Mouse (Mus musculus): ENCODE data around the gene Hist1h2ae.
A peak's percentile ranks its signal among the peaks of the same experiment; 100 is the strongest.
"Not testable (repeated sequence)": the region's sequence is repeated elsewhere in the genome, so short reads cannot be mapped to it uniquely, and the experiment has no call there.

Gene Hist1h2ae

DNA sequence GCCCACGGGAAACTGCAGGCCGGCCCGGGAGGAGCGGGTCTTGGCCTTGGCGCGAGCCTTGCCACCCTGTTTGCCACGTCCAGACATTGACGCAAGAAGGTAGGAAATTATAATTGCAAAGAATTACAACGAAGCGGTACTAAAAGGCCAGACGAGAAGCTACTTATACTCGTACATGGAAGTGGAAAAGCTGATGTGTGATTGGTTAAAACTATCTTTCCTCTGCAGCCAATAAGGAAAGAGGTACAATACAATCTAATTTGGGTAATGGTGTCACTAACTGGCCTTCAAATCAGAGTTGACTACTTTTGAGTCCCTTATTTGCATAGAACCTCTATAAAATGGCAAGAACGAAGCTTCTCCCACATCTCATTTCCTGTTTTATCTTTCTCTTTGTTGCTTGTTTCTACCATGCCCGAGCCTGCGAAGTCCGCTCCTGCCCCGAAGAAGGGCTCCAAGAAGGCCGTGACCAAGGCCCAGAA lies at the start of gene Hist1h2ae, which contains the start of gene Hist1h2bg:
Hist1h2ae (minus strand) TSS at position 199 of the 482 bp plus-strand sequence.
Hist1h2bg (plus strand) TSS at position 375 of the 482 bp plus-strand sequence.
- peak; percentile 68 for DNase-seq

DNA sequence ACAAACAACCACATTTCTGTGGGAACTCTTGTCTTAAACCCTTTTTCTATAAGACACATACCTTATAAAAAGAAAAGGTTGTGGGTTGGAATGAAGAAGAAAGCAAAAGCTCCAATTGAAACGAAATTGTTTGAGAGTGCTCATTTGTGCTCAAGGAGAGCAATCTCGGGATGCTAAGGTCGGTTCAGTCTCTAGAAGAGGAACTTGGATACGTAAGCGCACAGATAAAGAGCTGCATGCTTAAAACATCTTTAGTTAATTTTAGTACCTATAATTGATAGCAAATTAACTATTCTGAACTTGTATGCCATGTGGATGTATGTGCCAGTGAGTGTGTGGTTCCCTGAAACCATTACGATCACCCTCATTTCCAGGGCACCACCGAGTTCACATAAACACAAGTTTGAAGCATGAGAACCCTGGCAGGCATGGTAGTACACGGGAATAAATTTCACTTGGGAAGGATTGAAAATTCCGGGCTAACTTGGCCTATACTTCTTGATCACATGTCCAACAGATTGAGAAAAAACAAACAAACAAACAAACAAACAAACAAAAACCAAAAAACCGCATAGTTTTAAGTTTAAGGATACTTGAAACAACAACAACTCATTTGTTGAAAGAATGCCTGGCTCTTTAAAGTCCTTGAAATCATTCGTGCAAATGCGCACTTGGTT lies 49.2 kb upstream of the Hist1h2ae start:
- no peak for DNase-seq

DNA sequence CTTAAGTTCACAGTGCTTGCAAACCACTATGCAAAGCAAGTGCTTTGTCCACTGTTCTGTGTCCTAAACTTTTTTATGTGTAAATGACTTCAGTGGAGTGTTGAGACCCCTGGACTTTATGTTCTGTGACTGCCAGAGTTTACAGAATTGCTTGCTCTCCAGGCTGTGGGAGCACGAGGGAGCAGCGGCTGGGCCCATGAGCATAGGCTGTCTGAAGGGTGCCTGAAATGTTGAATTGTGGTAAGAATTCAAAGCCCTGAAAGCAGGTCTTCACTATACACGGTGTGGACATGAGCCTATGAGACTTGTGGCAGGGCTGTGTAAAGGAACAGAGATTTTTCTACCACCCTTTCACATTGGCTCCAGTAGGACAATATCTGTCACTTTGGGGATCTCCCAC lies 40.6 kb upstream of the Hist1h2ae start:
- DNase-seq, result no peak

DNA sequence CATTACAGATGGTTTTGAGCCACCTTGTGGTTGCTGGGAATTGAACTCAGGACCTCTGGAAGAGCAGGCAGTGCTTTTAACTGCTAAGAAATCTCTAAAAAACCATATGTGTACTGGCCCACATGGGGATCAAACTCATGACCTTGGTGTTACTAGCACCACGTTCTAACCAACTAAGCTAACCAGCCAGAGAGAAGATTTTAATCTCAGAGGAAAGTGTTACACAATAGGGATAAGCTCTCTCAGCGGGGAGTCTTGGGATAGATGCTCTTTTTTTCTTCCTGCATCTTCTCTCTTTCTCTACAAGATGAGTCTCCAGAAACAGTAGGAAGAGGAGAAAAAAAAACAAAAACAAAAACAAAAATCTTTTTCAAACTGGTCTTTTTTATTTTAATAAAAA lies 39.4 kb upstream of the Hist1h2ae start:
- DNase-seq, result no peak

DNA sequence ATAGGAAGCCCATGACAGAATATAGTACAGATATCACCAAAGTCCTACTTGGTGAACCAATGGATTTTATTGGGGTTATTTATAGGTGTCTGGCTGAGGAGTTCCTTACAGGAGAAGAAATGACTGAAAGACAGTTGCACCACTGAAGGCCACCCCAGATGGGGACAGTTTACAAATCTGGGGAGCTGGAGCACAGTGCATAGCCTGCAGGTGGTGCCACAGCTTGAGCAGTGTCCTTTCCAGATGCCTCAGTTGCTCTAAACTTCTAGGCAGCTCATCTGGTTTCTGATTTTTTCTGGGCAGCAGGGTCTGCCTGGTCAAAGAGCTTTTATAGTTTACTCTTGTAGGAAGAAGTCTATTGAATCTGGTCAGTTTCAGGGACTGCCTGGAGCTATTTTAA lies 38.8 kb upstream of the Hist1h2ae start:
- DNase-seq, result no peak

DNA sequence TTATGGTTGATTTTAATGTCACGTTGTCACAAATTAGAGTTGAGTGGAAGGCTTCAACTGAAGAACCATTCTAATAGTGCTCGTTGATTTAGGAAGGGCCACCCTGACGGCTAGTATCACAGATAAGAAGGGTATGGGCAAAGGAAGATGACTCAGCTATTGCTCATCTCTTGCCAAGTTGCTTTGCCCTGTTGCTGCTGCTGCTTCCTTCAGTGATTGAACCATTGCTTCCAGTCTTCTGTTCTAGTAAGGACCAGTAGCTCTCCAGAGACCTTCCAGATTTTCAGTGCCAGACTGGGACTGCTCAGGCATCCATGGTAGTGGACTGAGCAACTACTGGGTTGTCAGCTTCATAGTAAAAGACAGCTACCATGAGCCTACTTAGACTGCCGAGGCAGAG lies 38.2 kb upstream of the Hist1h2ae start:
- no peak for DNase-seq

DNA sequence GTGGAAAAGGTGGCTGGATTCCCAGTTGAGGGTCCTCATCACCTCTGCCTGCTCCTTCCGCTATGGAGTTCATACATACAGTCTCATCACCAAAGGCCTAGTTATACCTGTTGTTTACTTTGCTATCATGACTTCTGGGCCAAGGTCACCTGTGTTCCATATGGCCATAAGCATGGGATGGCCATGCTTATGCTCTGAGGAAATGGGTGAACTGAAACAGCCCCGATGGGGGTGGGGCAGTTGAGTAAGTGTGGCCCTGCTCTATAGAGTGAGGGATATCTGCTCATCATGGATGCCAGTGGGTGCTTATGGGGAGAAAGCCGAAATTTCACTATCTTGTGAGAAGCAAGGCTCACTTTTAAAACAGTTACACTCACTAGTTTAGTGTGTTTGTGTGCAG lies 34.0 kb upstream of the Hist1h2ae start:
- DNase-seq, result no peak

DNA sequence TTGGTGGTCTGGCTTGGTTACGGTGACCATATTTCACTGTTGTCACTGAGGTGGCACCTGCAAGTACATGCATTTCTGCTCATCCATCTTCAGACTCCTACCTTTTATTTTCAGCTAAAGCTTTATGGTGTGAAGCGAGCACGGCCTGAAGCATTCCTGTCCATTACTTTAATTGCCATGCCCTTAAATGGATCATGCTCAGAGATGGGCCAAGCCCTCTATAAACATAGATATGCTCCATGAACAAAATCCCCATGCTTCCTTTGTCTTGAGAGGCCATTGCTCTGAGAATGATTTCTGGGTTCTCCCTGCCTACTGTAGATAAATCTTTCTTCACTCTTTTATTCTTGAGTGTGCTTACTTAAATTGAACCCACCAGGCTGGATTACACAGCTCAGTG lies 33.4 kb upstream of the Hist1h2ae start:
- no peak for DNase-seq

DNA sequence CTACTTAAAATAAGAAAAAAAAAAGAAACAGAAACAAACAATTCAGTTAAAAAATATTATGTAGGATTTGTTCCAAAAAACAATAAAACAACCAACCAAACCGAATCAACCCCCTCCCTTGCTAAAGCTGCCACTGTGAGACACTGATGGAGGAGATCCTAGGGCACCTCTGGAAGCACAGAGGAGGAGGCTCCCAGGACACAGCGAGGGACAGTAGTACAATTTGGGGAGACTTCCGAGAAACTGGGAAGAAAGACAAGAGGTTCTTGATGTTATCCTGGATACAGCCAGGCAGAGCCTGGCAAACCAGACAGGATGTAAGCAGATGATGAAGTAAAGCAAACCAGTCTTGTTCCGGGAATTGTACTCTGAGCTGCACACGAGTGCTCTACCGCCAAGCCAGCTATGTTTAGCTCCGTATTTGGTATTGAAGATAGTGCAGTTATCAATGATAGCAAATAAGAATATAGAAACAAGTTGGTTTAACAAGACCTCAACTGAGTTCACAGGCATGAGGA lies 32.2 kb upstream of the Hist1h2ae start:
- peak; percentile 36 for DNase-seq

DNA sequence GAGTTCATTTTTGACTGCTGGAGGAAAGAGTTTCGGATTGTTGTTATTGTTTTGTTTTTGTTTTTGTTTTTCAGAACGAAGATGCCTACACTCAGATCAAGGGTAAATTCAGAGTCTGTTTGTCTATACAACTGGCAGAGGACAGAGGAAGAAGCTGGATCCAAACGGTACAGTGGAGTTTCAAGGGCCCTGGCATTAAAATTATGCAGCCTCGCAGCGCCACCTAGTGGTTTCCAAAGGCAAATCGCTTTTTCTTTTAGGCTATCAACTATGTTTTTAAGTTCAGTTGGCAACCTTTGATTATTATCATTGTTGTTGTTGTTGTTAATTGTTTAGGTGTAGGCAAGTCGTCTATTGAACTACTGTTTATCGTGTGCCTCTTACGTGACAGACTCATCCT lies 26.9 kb upstream of the Hist1h2ae start:
- peak; percentile 84 for DNase-seq

DNA sequence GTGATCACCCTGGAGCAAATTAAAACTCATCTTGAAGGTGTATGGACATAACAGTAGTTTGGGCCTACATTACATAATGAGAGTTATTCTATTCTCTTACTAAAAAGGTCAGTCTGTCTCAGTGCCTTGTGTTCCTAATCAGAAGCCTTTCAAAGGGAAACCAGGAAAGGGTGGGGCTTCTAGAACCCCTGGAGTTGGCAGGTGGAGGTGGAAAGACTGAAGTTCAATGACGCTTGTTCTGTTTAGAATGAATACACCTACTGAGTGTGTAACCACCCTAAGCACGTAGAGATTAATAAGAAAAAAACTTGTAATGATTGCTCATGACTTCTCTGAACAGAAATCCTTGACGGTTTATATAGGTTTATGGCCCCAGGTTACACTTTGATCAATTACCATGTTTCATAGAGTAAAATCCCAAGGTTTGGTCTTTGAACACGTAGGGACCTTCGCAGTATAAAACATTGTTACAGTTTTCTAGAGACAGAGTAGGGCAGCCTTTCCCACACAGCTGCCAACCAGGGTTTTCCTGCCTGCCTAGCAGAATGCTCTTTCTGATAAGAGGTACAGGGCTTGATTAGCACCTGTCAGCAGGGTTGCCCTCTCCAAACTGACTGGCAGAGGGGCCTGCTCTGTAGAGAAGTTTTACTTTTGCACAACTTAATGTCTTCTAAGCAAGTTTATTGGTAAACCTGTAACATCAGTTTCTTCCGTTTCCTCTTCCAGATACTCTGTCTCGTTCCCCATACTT lies 24.8 kb upstream of the Hist1h2ae start:
- no peak for DNase-seq

DNA sequence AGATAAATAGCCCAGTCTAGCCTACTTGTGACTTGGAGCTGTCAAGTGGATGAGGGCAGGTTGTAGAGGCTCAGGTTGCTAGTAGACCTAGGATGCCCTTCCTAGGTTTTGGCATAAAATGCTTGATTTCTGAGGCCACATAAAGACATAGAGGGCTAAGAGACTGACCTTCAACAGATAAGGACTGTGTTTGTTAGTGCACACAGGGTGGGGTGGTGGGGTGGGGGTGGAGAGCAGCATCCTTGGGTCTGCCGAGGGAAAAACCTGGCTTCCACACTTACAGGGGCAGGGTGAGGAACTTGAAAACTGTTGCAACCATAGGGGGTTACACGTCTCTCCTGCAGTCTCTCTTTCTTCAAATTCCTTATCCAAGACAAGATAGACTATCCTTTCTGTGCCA lies 24.2 kb upstream of the Hist1h2ae start:
- DNase-seq, result no peak

DNA sequence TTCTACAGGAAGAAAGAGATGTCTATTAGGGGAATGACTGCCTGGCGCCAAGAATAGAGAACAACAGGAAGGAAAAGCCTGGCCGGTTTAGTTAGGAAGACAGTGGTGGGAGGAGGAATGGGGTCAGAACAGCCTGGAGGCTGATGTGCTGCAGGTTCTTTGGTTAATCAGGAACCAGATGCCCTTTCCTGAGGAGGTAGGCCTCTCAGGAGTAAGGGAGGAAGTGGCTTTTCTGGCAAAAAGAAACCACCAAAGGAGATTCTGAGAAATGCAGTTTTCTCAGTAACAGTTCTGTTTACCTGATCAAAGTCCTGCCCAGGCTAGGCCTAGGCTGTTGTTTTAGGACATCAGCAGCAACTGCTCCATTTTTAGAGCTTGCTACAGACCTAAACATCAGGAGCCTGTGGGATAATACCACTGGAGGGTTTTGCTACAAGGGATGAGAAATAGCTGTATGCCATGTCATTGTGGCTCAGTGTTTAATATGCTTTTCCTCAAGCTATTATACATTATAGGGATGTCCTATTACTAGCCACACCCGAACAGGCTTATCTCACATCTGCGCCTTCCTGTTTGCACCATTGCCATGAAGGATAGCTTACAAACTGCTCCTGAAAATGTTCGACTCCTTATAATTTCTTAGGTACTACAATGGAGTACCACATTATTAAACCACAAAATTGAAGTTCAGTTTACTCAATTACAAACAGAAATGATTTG lies 22.2 kb upstream of the Hist1h2ae start:
- peak; percentile 49 for DNase-seq

DNA sequence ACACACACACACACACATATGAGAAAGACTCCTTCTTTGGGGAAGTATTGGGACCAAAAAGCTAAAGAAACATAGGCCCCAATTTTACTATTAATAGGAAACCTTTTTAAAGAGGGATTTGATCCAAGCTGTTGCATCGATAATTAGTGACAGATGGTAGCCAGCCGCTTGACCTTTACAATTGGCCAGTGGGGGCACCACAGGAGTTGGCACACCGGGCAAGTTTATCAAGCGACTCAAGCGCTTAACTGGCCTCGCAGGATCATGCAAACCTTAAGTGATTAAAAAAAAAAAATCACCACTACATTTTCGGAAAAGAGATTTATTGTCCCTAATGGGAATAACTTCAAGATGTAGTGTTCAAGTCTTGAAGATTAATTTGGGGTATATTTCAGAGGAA lies 21.6 kb upstream of the Hist1h2ae start:
- DNase-seq, result no peak

DNA sequence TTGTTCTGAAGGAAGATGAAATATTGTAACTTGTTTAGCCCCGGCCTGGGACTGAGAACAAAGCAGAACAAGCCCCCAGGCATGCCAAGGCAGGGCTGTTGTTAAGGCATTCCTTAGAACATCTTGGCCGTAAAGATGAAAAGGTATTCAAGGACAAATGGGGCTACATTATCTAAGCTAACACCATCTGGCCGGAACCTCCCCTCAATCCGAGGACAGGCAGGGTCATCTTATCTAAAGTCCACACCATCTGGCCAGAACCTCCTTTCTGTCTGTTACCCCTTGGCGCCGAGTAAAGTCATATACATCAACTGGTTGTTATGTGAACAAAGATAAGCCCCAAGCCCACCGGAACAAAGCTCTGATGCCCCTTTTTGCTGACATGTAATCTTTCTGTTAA lies 20.9 kb upstream of the Hist1h2ae start:
- not testable (repeated sequence) for DNase-seq

DNA sequence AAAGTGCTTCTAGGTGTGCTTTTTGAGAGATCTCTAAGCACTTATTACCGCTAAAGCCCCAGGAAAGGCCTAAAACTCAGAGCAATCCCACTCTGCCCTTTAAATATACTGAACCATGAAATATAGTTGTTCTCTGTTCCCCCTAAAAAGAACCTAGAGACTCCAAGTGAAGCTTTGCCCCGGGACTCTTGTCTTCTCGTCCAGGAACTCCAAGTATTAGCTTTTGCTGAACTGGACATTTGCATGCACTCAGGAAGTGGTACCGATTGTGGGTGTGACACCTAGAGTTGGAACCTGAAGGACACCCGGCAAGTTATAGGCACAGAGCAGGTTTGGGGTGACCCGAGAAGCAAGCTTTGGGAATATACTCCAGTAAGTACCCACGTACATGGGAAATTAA lies 20.2 kb upstream of the Hist1h2ae start:
- DNase-seq, result no peak

DNA sequence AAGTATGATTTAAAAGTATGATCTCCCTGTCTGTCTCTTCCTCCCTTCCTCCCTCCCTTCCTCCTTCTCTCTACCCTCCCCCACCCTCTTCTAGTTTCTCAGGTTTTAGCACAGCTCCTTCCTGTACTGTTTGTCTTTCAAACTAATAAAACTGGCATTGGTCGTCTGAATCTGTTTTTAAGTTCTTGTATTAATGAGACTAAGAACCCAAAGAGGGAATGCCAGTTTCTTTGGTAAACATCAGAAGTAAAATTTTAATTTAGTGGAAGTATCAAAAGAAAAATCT lies 15.9 kb upstream of the Hist1h2ae start:
- DNase-seq, result no peak

DNA sequence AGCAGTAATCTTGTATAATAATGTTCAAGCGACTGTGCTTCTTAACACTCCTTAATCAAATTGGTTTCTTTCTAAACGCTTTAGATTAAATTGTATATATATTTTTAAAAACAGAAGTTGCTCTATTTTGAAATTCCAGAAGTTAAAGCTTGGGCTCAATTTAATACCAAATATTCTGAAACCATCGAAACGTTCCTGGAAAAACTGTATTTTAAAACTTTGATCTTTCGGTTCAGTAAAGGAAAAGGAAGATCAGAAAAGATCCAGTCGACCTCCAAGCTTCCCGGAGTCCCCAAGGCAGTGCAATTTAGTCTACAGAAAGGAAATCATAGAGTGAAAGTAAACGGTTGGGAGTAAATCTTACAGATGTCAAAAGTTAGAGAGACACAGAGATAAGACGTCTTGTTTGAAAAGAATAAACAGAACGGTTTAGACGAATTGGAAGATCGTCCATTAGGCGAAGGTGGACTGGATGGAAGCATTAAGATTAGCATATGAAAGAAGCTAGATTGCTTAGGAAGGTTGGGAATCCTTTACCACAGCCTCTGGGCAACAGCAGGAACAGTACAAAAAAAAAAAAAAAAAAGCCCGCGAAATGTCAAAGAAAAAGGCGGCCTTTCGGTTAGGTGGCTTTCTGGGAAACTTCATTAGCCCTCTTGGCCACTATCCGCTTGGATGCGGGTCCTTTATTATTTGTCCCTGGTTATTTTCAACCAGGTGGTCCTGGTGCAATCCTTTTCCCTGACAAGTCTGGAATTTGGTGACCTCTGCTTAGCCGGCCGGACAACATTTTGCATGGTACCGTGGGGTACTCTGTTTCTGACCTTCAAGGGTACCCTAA lies 15.3 kb upstream of the Hist1h2ae start:
- DNase-seq, result no peak

DNA sequence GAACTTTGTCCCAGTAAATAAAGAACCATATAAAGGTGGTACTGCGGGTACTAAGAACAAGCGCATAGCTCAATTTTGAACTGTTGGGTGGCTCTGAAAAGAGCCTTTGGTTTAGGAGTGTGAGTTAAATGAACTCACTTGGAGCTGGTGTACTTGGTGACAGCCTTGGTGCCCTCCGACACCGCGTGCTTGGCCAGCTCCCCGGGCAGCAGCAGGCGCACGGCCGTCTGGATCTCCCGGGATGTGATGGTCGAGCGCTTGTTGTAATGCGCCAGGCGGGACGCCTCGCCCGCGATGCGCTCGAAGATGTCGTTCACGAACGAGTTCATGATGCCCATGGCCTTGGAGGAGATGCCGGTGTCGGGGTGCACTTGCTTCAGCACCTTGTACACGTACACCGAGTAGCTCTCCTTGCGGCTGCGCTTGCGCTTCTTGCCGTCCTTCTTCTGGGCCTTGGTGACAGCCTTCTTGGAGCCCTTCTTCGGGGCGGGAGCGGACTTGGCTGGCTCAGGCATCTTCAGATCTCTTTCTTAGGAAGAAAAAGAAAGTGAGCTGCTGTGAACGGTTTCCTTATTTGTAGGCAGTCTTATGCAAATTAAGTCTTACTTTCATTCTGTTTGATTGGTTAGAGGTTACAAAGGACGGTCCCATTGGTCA lies 14.6 kb upstream of the Hist1h2ae start:
- DNase-seq, result peak; percentile 80

DNA sequence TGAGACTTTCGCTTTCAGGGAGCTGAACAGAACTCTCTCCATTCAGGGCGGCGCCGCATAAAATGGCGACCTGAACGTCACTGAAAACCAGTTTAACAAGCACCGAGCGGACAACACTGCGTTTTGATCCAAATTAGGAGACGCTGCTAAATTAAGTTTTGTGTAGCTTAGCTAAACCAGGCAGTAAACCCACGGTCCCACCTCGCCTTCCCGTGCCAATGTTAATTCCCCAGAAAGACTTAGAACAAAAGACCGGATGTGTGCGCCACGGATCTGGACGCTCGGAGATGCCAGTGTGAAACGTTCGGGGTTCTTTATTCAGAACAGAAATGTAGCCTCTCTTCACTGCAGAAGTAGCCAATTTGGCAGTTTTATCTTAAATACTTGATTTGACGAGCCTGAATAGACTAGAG lies 14.0 kb upstream of the Hist1h2ae start:
- DNase-seq, result peak; percentile 84

DNA sequence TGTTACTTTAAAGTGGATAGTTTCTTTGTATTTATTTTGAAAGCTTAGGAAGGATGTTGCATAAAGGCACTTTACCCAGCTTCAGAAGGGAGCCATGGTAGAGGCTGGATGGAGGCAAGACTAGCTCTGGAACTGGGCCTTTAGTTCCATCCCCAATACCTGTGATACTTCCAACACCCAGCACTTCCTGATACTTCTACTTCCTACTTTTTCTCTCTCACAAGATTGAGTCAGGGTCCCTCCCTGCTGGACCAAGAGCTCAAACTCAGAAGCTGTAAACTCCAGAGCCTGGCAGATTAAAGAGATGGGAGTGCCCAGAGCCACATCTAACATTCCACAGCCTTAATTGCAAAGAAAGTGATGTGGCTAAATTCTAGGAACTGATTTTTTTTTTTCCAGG lies 13.3 kb upstream of the Hist1h2ae start:
- DNase-seq, result no peak

DNA sequence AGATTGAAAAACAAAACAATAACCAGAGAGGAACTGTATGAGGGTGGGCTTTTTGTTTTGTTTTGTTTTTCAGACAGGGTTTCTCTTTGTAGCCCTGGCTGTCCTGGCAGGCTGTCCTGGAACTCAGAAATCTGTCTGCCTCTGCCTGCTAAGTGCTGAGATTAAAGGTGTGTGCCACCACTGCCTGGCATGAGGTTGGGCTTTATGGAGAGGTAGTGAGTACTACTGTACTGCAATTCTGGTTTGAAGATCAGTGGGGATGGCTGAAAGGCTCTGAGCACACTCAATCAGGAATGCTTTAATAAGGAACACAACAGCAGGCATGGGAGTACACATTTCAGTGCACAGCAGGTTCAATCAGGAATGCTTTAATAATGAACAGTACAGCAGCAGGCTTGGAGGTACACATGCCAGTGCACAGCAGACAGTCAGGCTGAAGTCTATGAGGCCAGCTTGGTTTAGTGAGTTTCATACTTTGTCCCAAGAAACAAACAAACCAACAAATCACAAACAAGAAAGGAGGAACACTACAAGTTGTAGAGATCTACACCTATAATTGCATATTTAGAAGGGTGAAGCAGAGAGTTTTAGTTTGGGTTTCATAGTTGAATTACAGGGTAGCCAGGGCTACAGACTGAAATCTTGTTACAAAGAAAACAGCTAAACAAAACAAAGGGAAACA lies 12.5 kb upstream of the Hist1h2ae start:
- no peak for DNase-seq

All from lung, postnatal 10 days (tissue).